In genomic region chr7:27162780-27163449, GRCm38 (mm10) we compare ENCODE assay signal across 9 mouse cellular contexts. TPM values are rescaled to one million over a fixed set of nuclear protein-coding genes. Genes with fewer than 3 reads are reported as not detected.
DNase-seq lines count a peak whose midpoint lies in the region; ATAC-seq and TF ChIP-seq lines count a peak whose summit lies in the region.
"Had no signal": no experiment of that assay in that cellular context is flagged by ENCODE, and none has a peak within 500 bp of the region (broad histone marks: within the 10 kb centered on the region; RNA-seq: fewer than 3 reads in every experiment).

No protein-coding gene starts in this region.

- H3K27me3 ChIP-seq in heart, adult 2 months (ENCODE audit: control insufficient read depth, insufficient read depth, low read length): no peaks in the 10 kb centered on the region
- no peaks in the 10 kb centered on the region for H3K27me3 ChIP-seq in lung, postnatal 0 days (replicated peaks; ENCODE audit: insufficient read depth, low read length)
- no peaks in the 10 kb centered on the region for H3K27me3 ChIP-seq in limb, embryonic 13.5 days
- H3K27me3 ChIP-seq in stomach, embryonic 16.5 days (ENCODE audit: control insufficient read depth, insufficient read depth, low read length): no peaks in the 10 kb centered on the region

- peaks cover 8% of the 10 kb centered on the region for H3K79me2 ChIP-seq in heart, adult 2 months (replicated peaks; ENCODE audit: control insufficient read depth, insufficient read depth, low read length)

- TF ChIP-seq CTCF in heart, adult 2 months (IDR thresholded peaks at IDR 0.05): no peak
- TF ChIP-seq CTCF in lung, postnatal 0 days (IDR thresholded peaks at IDR 0.05): no peak
- TF ChIP-seq CTCF in lung, adult 2 months (IDR thresholded peaks at IDR 0.05; ENCODE audit: insufficient read depth, low read length): no peak

- no peak for DNase-seq in heart, adult 2 months
- DNase-seq in heart, adult 18-20 months: no peak
- peak; percentile 54 for DNase-seq in lung, postnatal 0 days (ENCODE audit: low spot score)
- DNase-seq in lung, adult 2 months: no peak
- no peak for DNase-seq in right cerebral cortex, postnatal 10 days (ENCODE audit: low spot score in 2 of 2)
- DNase-seq in cerebellum, postnatal 36 days: no peak

- no peaks in the 10 kb centered on the region for H3K9me3 ChIP-seq in lung, postnatal 0 days (ENCODE audit: low read length)
- no peaks in the 10 kb centered on the region for H3K9me3 ChIP-seq in limb, embryonic 13.5 days
- no peaks in the 10 kb centered on the region for H3K9me3 ChIP-seq in stomach, embryonic 16.5 days (replicated peaks; ENCODE audit: control insufficient read depth, low read length)

- H3K4me1 ChIP-seq in heart, adult 2 months (ENCODE audit: control insufficient read depth, insufficient read depth, low read length): peaks cover 37% of the 10 kb centered on the region
- H3K4me1 ChIP-seq in lung, postnatal 0 days (ENCODE audit: insufficient read depth, low read depth, low read length): peaks cover 40% of the 10 kb centered on the region; the same call in 1 of the 2 replicates
- H3K4me1 ChIP-seq in lung, adult 2 months (ENCODE audit: control insufficient read depth, insufficient read depth, low read length): peaks cover 42% of the 10 kb centered on the region
- peaks cover 53% of the 10 kb centered on the region for H3K4me1 ChIP-seq in limb, embryonic 13.5 days
- H3K4me1 ChIP-seq in stomach, embryonic 16.5 days (ENCODE audit: control insufficient read depth, insufficient read depth, low read length): peaks cover 60% of the 10 kb centered on the region

- 59% methylated on average over 5 of the region's 5 CpGs for WGBS in heart, adult 2 months
- 61% methylated on average over 5 of the region's 5 CpGs for WGBS in lung, postnatal 0 days
- WGBS in lung, adult 2 months: 62% methylated on average over 5 of the region's 5 CpGs
- WGBS in limb, embryonic 13.5 days: 84% methylated on average over 5 of the region's 5 CpGs
- 72% methylated on average over 5 of the region's 5 CpGs for WGBS in stomach, embryonic 16.5 days

- no peak overlapping the region for H3K4me3 ChIP-seq in heart, adult 2 months
- H3K4me3 ChIP-seq in lung, postnatal 0 days (ENCODE audit: low read depth, low read length): peak overlapping the region; percentile 8; the same call in 1 of the 2 replicates
- H3K4me3 ChIP-seq in lung, adult 2 months (replicated peaks; ENCODE audit: extremely low read depth, low read depth, low read length): no peak overlapping the region
- H3K4me3 ChIP-seq in limb, embryonic 13.5 days: peak overlapping the region; percentile 11; the same call in 1 of the 2 replicates
- H3K4me3 ChIP-seq in stomach, embryonic 16.5 days (replicated peaks; ENCODE audit: low read length): peak overlapping the region; percentile 80; the same call in 1 of the 2 replicates

- H3K9ac ChIP-seq in heart, adult 2 months (ENCODE audit: low read depth, low read length): peak overlapping the region; percentile 4; the same call in 1 of the 2 replicates
- H3K9ac ChIP-seq in lung, postnatal 0 days (replicated peaks; ENCODE audit: low read depth): no peak overlapping the region
- peak overlapping the region; percentile 75 for H3K9ac ChIP-seq in limb, embryonic 13.5 days
- peak overlapping the region; percentile 94; the same call in 1 of the 2 replicates for H3K9ac ChIP-seq in stomach, embryonic 16.5 days (ENCODE audit: low read length)

- peak overlapping the region; percentile 73 for H3K4me2 ChIP-seq in lung, postnatal 0 days (replicated peaks; ENCODE audit: low read depth, low read length)
- H3K4me2 ChIP-seq in limb, embryonic 13.5 days (replicated peaks): peak overlapping the region; percentile 83
- H3K4me2 ChIP-seq in stomach, embryonic 16.5 days (ENCODE audit: low read depth, low read length): peak overlapping the region; percentile 73

- no peak for ATAC-seq in lung, postnatal 0 days
- ATAC-seq in limb, embryonic 13.5 days (ENCODE audit: low FRiP score, low read depth): no peak
- no peak for ATAC-seq in stomach, embryonic 16.5 days (ENCODE audit: insufficient read depth, low FRiP score)

- intact Hi-C loops in heart, adult 2 months (cut with DNase I): loop anchor here (5.0 to 10.0 kb wide), 2 partner anchors 164 to 312 kb away; partner anchors contain the start of gene Sertad3

- TF ChIP-seq POLR2A in heart, adult 2 months (IDR thresholded peaks at IDR 0.05; ENCODE audit: insufficient read depth, low read depth, low read length): no peak
- no peak for TF ChIP-seq POLR2A in lung, adult 2 months (IDR thresholded peaks at IDR 0.05; ENCODE audit: borderline replicate concordance, extremely low read depth, low read depth, low read length)

- TF ChIP-seq EP300 in heart, adult 2 months (IDR thresholded peaks at IDR 0.05; ENCODE audit: insufficient read depth, low read depth, low read length): no peak
- TF ChIP-seq EP300 in lung, postnatal 0 days (IDR thresholded peaks at IDR 0.05): no peak

- H3K27ac ChIP-seq in heart, adult 2 months: no peak overlapping the region; the same call in 1 of the 2 replicates
- H3K27ac ChIP-seq in lung, postnatal 0 days (ENCODE audit: low read length): peak overlapping the region; percentile 43
- no peak overlapping the region for H3K27ac ChIP-seq in limb, embryonic 13.5 days
- no peak overlapping the region for H3K27ac ChIP-seq in stomach, embryonic 16.5 days (ENCODE audit: low read length)

- peaks cover 7% of the 10 kb centered on the region; the same call in 1 of the 2 replicates for H3K36me3 ChIP-seq in heart, adult 2 months (ENCODE audit: control insufficient read depth, insufficient read depth, low read length)
- peaks cover 15% of the 10 kb centered on the region; the same call in 1 of the 2 replicates for H3K36me3 ChIP-seq in lung, postnatal 0 days (ENCODE audit: insufficient read depth, low read length)
- peaks cover 68% of the 10 kb centered on the region for H3K36me3 ChIP-seq in limb, embryonic 13.5 days
- peaks cover 25% of the 10 kb centered on the region for H3K36me3 ChIP-seq in stomach, embryonic 16.5 days (ENCODE audit: control insufficient read depth, insufficient read depth, low read length)

RNA-seq across cellular contexts. Expression of gene Egln2, which starts 3.7 kb away (rescaled TPM):
- 10 to 100 TPM; 51.8 to 64.4 TPM for total RNA-seq in heart, adult 2 months (2021)
- 52.4 and 57.7 TPM in 2 replicates for polyA plus RNA-seq in heart, adult 2 months (2012; rRNA removed)
- total RNA-seq in heart, adult 18-20 months (2021): 10 to 100 TPM; 58.6 to 60.1 TPM
- polyA plus RNA-seq in lung, postnatal 0 days (2015; fragmentation: Nextera tagmentation; extraction: Ambion mirVana): 68.0 and 75.1 TPM in 2 replicates
- 107 and 115 TPM in 2 replicates for polyA plus RNA-seq in lung, adult 2 months (2012; rRNA removed)
- 74.3 and 76.0 TPM in 2 replicates for polyA plus RNA-seq in limb, embryonic 13.5 days (2015; fragmentation: Nextera tagmentation; extraction: Ambion mirVana)
- 55.8 and 56.3 TPM in 2 replicates for polyA plus RNA-seq in stomach, embryonic 16.5 days (2015; fragmentation: Nextera tagmentation; extraction: Ambion mirVana)

RNA-seq across cellular contexts. Expression of gene Cyp2t4, which starts 9.4 kb away (rescaled TPM):
- total RNA-seq in heart, adult 2 months (2021): not detected
- polyA plus RNA-seq in heart, adult 2 months (2012; rRNA removed): not detected in 2 replicates
- not detected for total RNA-seq in heart, adult 18-20 months (2021)
- 0.14 TPM in 1 of 2 replicates, not detected in the other for polyA plus RNA-seq in lung, postnatal 0 days (2015; fragmentation: Nextera tagmentation; extraction: Ambion mirVana)
- not detected in 2 replicates for polyA plus RNA-seq in lung, adult 2 months (2012; rRNA removed)
- polyA plus RNA-seq in limb, embryonic 13.5 days (2015; fragmentation: Nextera tagmentation; extraction: Ambion mirVana): 0.33 TPM in 1 of 2 replicates, not detected in the other
- 0.18 and 0.31 TPM in 2 replicates for polyA plus RNA-seq in stomach, embryonic 16.5 days (2015; fragmentation: Nextera tagmentation; extraction: Ambion mirVana)
- polyA plus RNA-seq: large intestine, adult 2 months had no signal

RNA-seq across cellular contexts. Expression of gene Rab4b, which starts 15.8 kb away (rescaled TPM):
- total RNA-seq in heart, adult 2 months (2021): 10 to 100 TPM; 11.0 TPM
- 22.4 and 23.1 TPM in 2 replicates for polyA plus RNA-seq in heart, adult 2 months (2012; rRNA removed)
- total RNA-seq in heart, adult 18-20 months (2021): 10 to 100 TPM; 10.5 to 11.6 TPM
- polyA plus RNA-seq in lung, postnatal 0 days (2015; fragmentation: Nextera tagmentation; extraction: Ambion mirVana): 79.6 and 82.3 TPM in 2 replicates
- polyA plus RNA-seq in lung, adult 2 months (2012; rRNA removed): 67.8 and 69.0 TPM in 2 replicates
- 69.4 and 71.7 TPM in 2 replicates for polyA plus RNA-seq in limb, embryonic 13.5 days (2015; fragmentation: Nextera tagmentation; extraction: Ambion mirVana)
- 68.9 and 72.7 TPM in 2 replicates for polyA plus RNA-seq in stomach, embryonic 16.5 days (2015; fragmentation: Nextera tagmentation; extraction: Ambion mirVana)

RNA-seq across cellular contexts. Expression of gene Gm21983, which starts 18.0 kb away (rescaled TPM):
- under 1 TPM in 1 of 2 experiments, not detected in 1; 0.16 TPM for total RNA-seq in heart, adult 2 months (2021)
- not detected in 2 replicates for polyA plus RNA-seq in heart, adult 2 months (2012; rRNA removed)
- not detected for total RNA-seq in heart, adult 18-20 months (2021)
- 0.35 TPM in 1 of 2 replicates, not detected in the other for polyA plus RNA-seq in lung, postnatal 0 days (2015; fragmentation: Nextera tagmentation; extraction: Ambion mirVana)
- not detected in 2 replicates for polyA plus RNA-seq in lung, adult 2 months (2012; rRNA removed)
- 2.6 and 4.5 TPM in 2 replicates for polyA plus RNA-seq in limb, embryonic 13.5 days (2015; fragmentation: Nextera tagmentation; extraction: Ambion mirVana)
- not detected in 2 replicates for polyA plus RNA-seq in stomach, embryonic 16.5 days (2015; fragmentation: Nextera tagmentation; extraction: Ambion mirVana)
- polyA plus RNA-seq: large intestine, adult 2 months had no signal

RNA-seq across cellular contexts. Expression of gene Mia, which starts 18.0 kb away (rescaled TPM):
- total RNA-seq in heart, adult 2 months (2021): under 1 TPM in 1 of 2 experiments, not detected in 1; 0.39 TPM
- polyA plus RNA-seq in heart, adult 2 months (2012; rRNA removed): 0.50 and 0.78 TPM in 2 replicates
- under 1 TPM in 1 of 2 experiments, not detected in 1; 0.57 TPM for total RNA-seq in heart, adult 18-20 months (2021)
- polyA plus RNA-seq in lung, postnatal 0 days (2015; fragmentation: Nextera tagmentation; extraction: Ambion mirVana): 24.9 and 31.5 TPM in 2 replicates
- polyA plus RNA-seq in lung, adult 2 months (2012; rRNA removed): 10.5 and 13.5 TPM in 2 replicates
- 126 and 145 TPM in 2 replicates for polyA plus RNA-seq in limb, embryonic 13.5 days (2015; fragmentation: Nextera tagmentation; extraction: Ambion mirVana)
- 8.0 and 9.3 TPM in 2 replicates for polyA plus RNA-seq in stomach, embryonic 16.5 days (2015; fragmentation: Nextera tagmentation; extraction: Ambion mirVana)

Comparison
In these comparisons a context has a peak if more than half of its experiments do, and no peak if none do; other contexts are left out.
1. H3K4me3 ChIP-seq: peak in lung, postnatal 0 days (single experiment), limb, embryonic 13.5 days (single experiment) and stomach, embryonic 16.5 days (single experiment); none in heart, adult 2 months (single experiment) and lung, adult 2 months (single experiment).
2. Peak in every context shown above with its lines, with median percentiles within 50 percentile points of each other: H3K4me2 ChIP-seq.